Mouse (Mus musculus) midbrain, embryonic 12.5 days (tissue): ENCODE results near the gene Ifit1bl1. TPM values are rescaled to one million over a fixed set of nuclear protein-coding genes. Genes with fewer than 3 reads are reported as not detected.
"Not testable (repeated sequence)": the region's sequence is repeated elsewhere in the genome, so short reads cannot be mapped to it uniquely, and the experiment has no call there.

Source experiments
- ATAC-seq: fragments of 200-750 bp; cut with Nextera tagmentation; 2 replicates; pipeline ENCODE4 v1.8.0; 2017; ENCODE audit warnings: low read depth, moderate TSS enrichment, moderate library complexity; ENCODE audit not compliant: low FRiP score
- H3K27ac ChIP-seq: fragments of 300-500 bp; sonication (generic); replicated peaks from 2 replicates; pipeline ENCODE4 v1.5.1; 2016; ENCODE audit warnings: mild to moderate bottlenecking
- H3K27me3 ChIP-seq: fragments of 300-500 bp; sonication (generic); 2 replicates; pipeline ENCODE4 v1.6.1; 2016; ENCODE audit warnings: mild to moderate bottlenecking
- H3K36me3 ChIP-seq: fragments of 300-500 bp; sonication (generic); 2 replicates; pipeline ENCODE4 v1.6.1; 2016
- H3K4me1 ChIP-seq: fragments of 300-500 bp; sonication (generic); 2 replicates; pipeline ENCODE4 v1.6.1; 2016
- H3K4me2 ChIP-seq: fragments of 300-500 bp; sonication (generic); replicated peaks from 2 replicates; pipeline ENCODE4 v1.6.1; 2016; ENCODE audit warnings: mild to moderate bottlenecking, moderate library complexity
- H3K4me3 ChIP-seq: fragments of 300-500 bp; sonication (generic); 2 replicates; pipeline ENCODE4 v1.5.1; 2016; ENCODE audit warnings: mild to moderate bottlenecking
- H3K9ac ChIP-seq: fragments of 300-500 bp; sonication (generic); replicated peaks from 2 replicates; pipeline ENCODE4 v1.6.1; 2016; ENCODE audit warnings: mild to moderate bottlenecking, moderate library complexity
- H3K9me3 ChIP-seq: fragments of 300-500 bp; sonication (generic); 2 replicates; pipeline ENCODE4 v1.6.1; 2016; ENCODE audit warnings: mild to moderate bottlenecking
- WGBS: fragments of 180-500 bp; shearing (Covaris S2); methylation state at CpG from one replicate; pipeline ENCODE4 v1.1.7; 2016; 5-methylcytosine and 5-hydroxymethylcytosine counted together
- polyA plus RNA-seq: library from polyadenylated mRNA; unstranded; fragments of >200 nt; fragmentation: Nextera tagmentation; extraction: Ambion mirVana; gene quantifications from 2 replicates; pipeline ENCODE4 v1.2.1, GENCODE M21; 2016

The Ifit1bl1 gene
- polyA plus RNA-seq, 1 experiment from 2014 or later, result 0.43 TPM

- H3K27me3 ChIP-seq, H3K4me3 ChIP-seq, H3K9ac ChIP-seq, H3K27ac ChIP-seq, H3K9me3 ChIP-seq, ATAC-seq, H3K4me1 ChIP-seq, H3K4me2 ChIP-seq, H3K36me3 ChIP-seq: not testable (repeated sequence)
- WGBS, result 89% methylated on average over 5 of the region's 11 CpGs
Observed at GRCm38 (mm10) chr19:34612243-34613001, 10.7 kb upstream of the Ifit1bl1 start.

- not testable (repeated sequence) for H3K4me2 ChIP-seq, ATAC-seq, H3K36me3 ChIP-seq, H3K9me3 ChIP-seq, H3K4me3 ChIP-seq, H3K4me1 ChIP-seq, H3K27ac ChIP-seq, H3K27me3 ChIP-seq, H3K9ac ChIP-seq
- 79% methylated on average over 3 of the region's 3 CpGs for WGBS
Observed at GRCm38 (mm10) chr19:34610118-34610517, 8.4 kb upstream of the Ifit1bl1 start.

GRCm38 (mm10) chr19:34607237-34608051, 5.7 kb upstream of the Ifit1bl1 start, which contains the start of gene Ifit3b:
TSS of gene Ifit3b (plus strand) at chr19:34607970.
- not testable (repeated sequence) for ATAC-seq

GRCm38 (mm10) chr19:34605472-34605871, 3.7 kb upstream of the Ifit1bl1 start:
- H3K27me3 ChIP-seq, result no peaks in the 10 kb centered on the region
- no peak overlapping the region for H3K4me3 ChIP-seq
- no peak overlapping the region for H3K4me2 ChIP-seq
- no peaks in the 10 kb centered on the region for H3K4me1 ChIP-seq
- WGBS, result 90% methylated on average over 3 of the region's 3 CpGs
- no peaks in the 10 kb centered on the region for H3K36me3 ChIP-seq
- no peak overlapping the region for H3K27ac ChIP-seq
- H3K9ac ChIP-seq, result no peak overlapping the region
- no peak for ATAC-seq
- H3K9me3 ChIP-seq, result no peaks in the 10 kb centered on the region

More at GRCm38 (mm10) chr19:34607237-34608051, 5.7 kb upstream of the Ifit1bl1 start, which contains the start of gene Ifit3b:
- not testable (repeated sequence) for H3K4me3 ChIP-seq, H3K4me2 ChIP-seq, H3K9me3 ChIP-seq, H3K36me3 ChIP-seq, H3K27ac ChIP-seq, H3K27me3 ChIP-seq, H3K9ac ChIP-seq, H3K4me1 ChIP-seq
- 56% methylated on average over 4 of the region's 4 CpGs for WGBS

GRCm38 (mm10) chr19:34599250-34599649, 2.5 kb downstream of the Ifit1bl1 start:
- not testable (repeated sequence) for H3K36me3 ChIP-seq, H3K4me3 ChIP-seq, H3K27me3 ChIP-seq, H3K4me2 ChIP-seq, ATAC-seq, H3K4me1 ChIP-seq, H3K9me3 ChIP-seq, H3K9ac ChIP-seq, H3K27ac ChIP-seq

GRCm38 (mm10) chr19:34598341-34598740, 3.4 kb downstream of the Ifit1bl1 start:
- no peaks in the 10 kb centered on the region for H3K27me3 ChIP-seq
- no peaks in the 10 kb centered on the region for H3K36me3 ChIP-seq
- no peak overlapping the region for H3K4me2 ChIP-seq
- H3K9me3 ChIP-seq, result no peaks in the 10 kb centered on the region
- WGBS, result 85% methylated on average over 2 of the region's 2 CpGs
- no peak overlapping the region for H3K9ac ChIP-seq
- H3K4me1 ChIP-seq, result no peaks in the 10 kb centered on the region
- H3K4me3 ChIP-seq, result no peak overlapping the region
- no peak overlapping the region for H3K27ac ChIP-seq
- ATAC-seq, result no peak

GRCm38 (mm10) chr19:34596811-34597210, 4.9 kb downstream of the Ifit1bl1 start:
- Histone ChIP-seq H3K36me3 (no peaks in the 10 kb centered on the region), H3K27me3 (no peaks in the 10 kb centered on the region), H3K9me3 (no peaks in the 10 kb centered on the region), H3K4me2 (no peak overlapping the region), H3K9ac (no peak overlapping the region), H3K27ac (no peak overlapping the region), H3K4me3 (no peak overlapping the region), H3K4me1 (no peaks in the 10 kb centered on the region)
- ATAC-seq, result no peak

GRCm38 (mm10) chr19:34594523-34594922, 7.2 kb downstream of the Ifit1bl1 start:
- not testable (repeated sequence) for H3K4me1 ChIP-seq, H3K27me3 ChIP-seq, ATAC-seq, H3K4me2 ChIP-seq, H3K9me3 ChIP-seq, H3K27ac ChIP-seq, H3K9ac ChIP-seq, H3K4me3 ChIP-seq, H3K36me3 ChIP-seq
- WGBS, result 79% methylated on average over 3 of the region's 3 CpGs

- Histone ChIP-seq H3K9ac (no peak overlapping the region), H3K4me2 (no peak overlapping the region), H3K27me3 (no peaks in the 10 kb centered on the region), H3K36me3 (no peaks in the 10 kb centered on the region), H3K4me1 (no peaks in the 10 kb centered on the region), H3K4me3 (no peak overlapping the region), H3K9me3 (no peaks in the 10 kb centered on the region), H3K27ac (no peak overlapping the region)
- WGBS, result 95% methylated on average over 2 of the region's 2 CpGs
- ATAC-seq, result no peak
Observed at GRCm38 (mm10) chr19:34593456-34593855, 8.3 kb downstream of the Ifit1bl1 start.

GRCm38 (mm10) chr19:34588959-34589358, 12.8 kb downstream of the Ifit1bl1 start:
- ATAC-seq, result no peak
- Histone ChIP-seq H3K27ac (no peak overlapping the region), H3K9me3 (no peaks in the 10 kb centered on the region), H3K36me3 (no peaks in the 10 kb centered on the region), H3K4me3 (no peak overlapping the region), H3K4me2 (no peak overlapping the region), H3K27me3 (no peaks in the 10 kb centered on the region), H3K9ac (no peak overlapping the region), H3K4me1 (no peaks in the 10 kb centered on the region)

GRCm38 (mm10) chr19:34587898-34588692, 13.7 kb downstream of the Ifit1bl1 start:
- H3K4me2 ChIP-seq, H3K9me3 ChIP-seq, H3K36me3 ChIP-seq, H3K27ac ChIP-seq, ATAC-seq, H3K9ac ChIP-seq, H3K27me3 ChIP-seq, H3K4me1 ChIP-seq, H3K4me3 ChIP-seq: not testable (repeated sequence)
- 87% methylated on average over 9 of the region's 12 CpGs for WGBS
